8 mouse cellular contexts compared by ENCODE assay signal in genomic region chr13:23575271-23575851, GRCm38 (mm10). TPM values are rescaled to one million over a fixed set of nuclear protein-coding genes. Genes with fewer than 3 reads are reported as not detected.
A peak's percentile ranks its signal among the peaks of the same experiment; 100 is the strongest.
DNase-seq lines count a peak whose midpoint lies in the region; ATAC-seq and TF ChIP-seq lines count a peak whose summit lies in the region.

TSS of gene Hist1h3d (plus strand) at chr13:23575763.

- peaks cover 27% of the 10 kb centered on the region for H3K4me1 ChIP-seq in E14TG2a.4 (replicated peaks; ENCODE audit: low read depth, low read length)
- peaks cover 26% of the 10 kb centered on the region for H3K4me1 ChIP-seq in embryonic facial prominence, embryonic 10.5 days
- H3K4me1 ChIP-seq in heart, embryonic 13.5 days: peaks cover 36% of the 10 kb centered on the region

- WGBS in embryonic facial prominence, embryonic 10.5 days: under 1% methylated on average over 18 of the region's 18 CpGs
- WGBS in heart, embryonic 13.5 days: 3% methylated on average over 18 of the region's 18 CpGs

- H3K4me3 ChIP-seq in E14TG2a.4 (replicated peaks; ENCODE audit: low read length): peak within 1 kb of the TSS; percentile 78
- peak within 1 kb of the TSS; percentile 66 for H3K4me3 ChIP-seq in embryonic facial prominence, embryonic 10.5 days
- peak within 1 kb of the TSS; percentile 57 for H3K4me3 ChIP-seq in heart, embryonic 13.5 days

- peak within 1 kb of the TSS; percentile 80 for H3K4me2 ChIP-seq in heart, embryonic 13.5 days

- peak; percentile 88 for DNase-seq in 3134 (ENCODE audit: extremely low read depth, insufficient read length, low spot score)
- DNase-seq in embryonic facial prominence, embryonic 10.5 days (ENCODE audit: low spot score): peak; percentile 66
- peak in 1 of 2 experiments; percentile 87 for DNase-seq in layer of hippocampus, postnatal 14 days (ENCODE audit: low spot score in 2 of 2)
- DNase-seq in lung, postnatal 14 days: peak; percentile 36
- peak; percentile 49 for DNase-seq in retina, postnatal 7 days (ENCODE audit: low read depth, low spot score)
- DNase-seq in urinary bladder, postnatal 10 days (ENCODE audit: low spot score): no peak

- no peaks in the 10 kb centered on the region for H3K9me3 ChIP-seq in E14TG2a.4 (ENCODE audit: low read length)
- no peaks in the 10 kb centered on the region for H3K9me3 ChIP-seq in embryonic facial prominence, embryonic 10.5 days
- H3K9me3 ChIP-seq in heart, embryonic 13.5 days: no peaks in the 10 kb centered on the region

- TF ChIP-seq CTCF in E14TG2a.4 (conservative IDR thresholded peaks at IDR 0.05; ENCODE audit: low read length): no peak

- H3K9ac ChIP-seq in heart, embryonic 13.5 days: peak within 1 kb of the TSS; percentile 87

- no peak for ATAC-seq in heart, embryonic 13.5 days (ENCODE audit: extremely low read depth, insufficient number of reproducible peaks, low FRiP score, low TSS enrichment)

- H3K36me3 ChIP-seq in E14TG2a.4 (ENCODE audit: insufficient read depth, low read length): no peaks in the 10 kb centered on the region
- no peaks in the 10 kb centered on the region for H3K36me3 ChIP-seq in embryonic facial prominence, embryonic 10.5 days (replicated peaks)
- H3K36me3 ChIP-seq in heart, embryonic 13.5 days: no peaks in the 10 kb centered on the region

- H3K27me3 ChIP-seq in E14TG2a.4 (ENCODE audit: insufficient read depth, low read length): no peaks in the 10 kb centered on the region
- no peaks in the 10 kb centered on the region for H3K27me3 ChIP-seq in embryonic facial prominence, embryonic 10.5 days (replicated peaks; ENCODE audit: low read depth, poor library complexity, severe bottlenecking)
- H3K27me3 ChIP-seq in heart, embryonic 13.5 days (replicated peaks): no peaks in the 10 kb centered on the region

- peak within 1 kb of the TSS; percentile 94 for H3K27ac ChIP-seq in embryonic facial prominence, embryonic 10.5 days (replicated peaks)
- H3K27ac ChIP-seq in heart, embryonic 13.5 days (replicated peaks): peak within 1 kb of the TSS; percentile 84

RNA-seq across cellular contexts. Expression of gene Hist1h3d, which starts in this region (rescaled TPM):
- polyA plus RNA-seq in embryonic facial prominence, embryonic 10.5 days (2016; fragmentation: Nextera tagmentation; extraction: Ambion mirVana): 9.3 and 10.5 TPM in 2 replicates
- 2.4 TPM in 2 replicates for polyA plus RNA-seq in heart, embryonic 13.5 days (2015; fragmentation: Nextera tagmentation; extraction: Ambion mirVana)
- 10 to 100 TPM; 11.1 to 12.1 TPM for total RNA-seq in layer of hippocampus, postnatal 14 days (2021)
